Mouse (Mus musculus): ENCODE measurements at regions not wholly inside any gene's neighbourhood (a gene's known extent, or its start where the extent isn't known, plus 50 kb on each side); places are given as distances from the start of the nearest gene placed in this dataset.

DNA sequence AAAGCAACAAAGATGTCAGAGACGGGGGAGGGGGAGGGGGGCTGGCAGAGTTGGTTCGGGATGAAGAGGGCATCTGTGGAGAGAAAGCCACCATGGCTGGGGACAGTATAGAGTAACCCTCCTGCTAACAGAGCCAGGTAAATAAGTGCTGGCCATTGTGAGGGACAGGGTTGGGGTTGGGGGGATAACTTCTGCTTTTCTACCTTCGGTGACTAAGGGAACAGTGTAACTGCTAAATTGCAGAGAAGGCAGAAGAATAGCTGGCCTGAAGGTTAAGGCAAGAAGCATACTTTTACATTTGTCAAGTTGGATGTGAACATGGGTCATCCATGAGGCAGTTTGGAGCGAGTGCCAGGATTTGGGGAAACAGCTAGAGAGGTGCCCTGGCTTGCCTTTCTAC, 395.1 kb downstream of the H2al1j start:
- no peak for TF ChIP-seq EP300 (IDR thresholded peaks at IDR 0.05; ENCODE audit: insufficient read depth, low read depth, low read length)
- no peak for TF ChIP-seq CTCF (IDR thresholded peaks at IDR 0.05; ENCODE audit: low read depth, low read length)
- no peak for TF ChIP-seq POLR2A (IDR thresholded peaks at IDR 0.05; ENCODE audit: insufficient read depth, low read length)
